Mouse (Mus musculus) left cerebral cortex, postnatal 4 days (tissue): ENCODE measurements around the gene Zfp988. TPM values are rescaled to one million over a fixed set of nuclear protein-coding genes. Genes with fewer than 3 reads are reported as not detected.
"Not testable (repeated sequence)": the region's sequence is repeated elsewhere in the genome, so short reads cannot be mapped to it uniquely, and the experiment has no call there.

Source experiments
- DNase-seq: peaks from one replicate; pipeline ENCODE4 v3.0.0-alpha.2; 2022
- intact Hi-C: fragments of 180-260 bp; cut with DNase I; formaldehyde crosslinking; loops from one replicate; pipeline ENCODE4 v1.15.1; 2025
- total RNA-seq, 2 experiments: library from RNA; stranded (reverse); gene quantifications; 2 replicates each; pipeline ENCODE4 v1.2.3; 2021

Gene Zfp988
- total RNA-seq, 2 experiments from 2014 or later = 0.14 TPM; not detected in 1

DNA sequence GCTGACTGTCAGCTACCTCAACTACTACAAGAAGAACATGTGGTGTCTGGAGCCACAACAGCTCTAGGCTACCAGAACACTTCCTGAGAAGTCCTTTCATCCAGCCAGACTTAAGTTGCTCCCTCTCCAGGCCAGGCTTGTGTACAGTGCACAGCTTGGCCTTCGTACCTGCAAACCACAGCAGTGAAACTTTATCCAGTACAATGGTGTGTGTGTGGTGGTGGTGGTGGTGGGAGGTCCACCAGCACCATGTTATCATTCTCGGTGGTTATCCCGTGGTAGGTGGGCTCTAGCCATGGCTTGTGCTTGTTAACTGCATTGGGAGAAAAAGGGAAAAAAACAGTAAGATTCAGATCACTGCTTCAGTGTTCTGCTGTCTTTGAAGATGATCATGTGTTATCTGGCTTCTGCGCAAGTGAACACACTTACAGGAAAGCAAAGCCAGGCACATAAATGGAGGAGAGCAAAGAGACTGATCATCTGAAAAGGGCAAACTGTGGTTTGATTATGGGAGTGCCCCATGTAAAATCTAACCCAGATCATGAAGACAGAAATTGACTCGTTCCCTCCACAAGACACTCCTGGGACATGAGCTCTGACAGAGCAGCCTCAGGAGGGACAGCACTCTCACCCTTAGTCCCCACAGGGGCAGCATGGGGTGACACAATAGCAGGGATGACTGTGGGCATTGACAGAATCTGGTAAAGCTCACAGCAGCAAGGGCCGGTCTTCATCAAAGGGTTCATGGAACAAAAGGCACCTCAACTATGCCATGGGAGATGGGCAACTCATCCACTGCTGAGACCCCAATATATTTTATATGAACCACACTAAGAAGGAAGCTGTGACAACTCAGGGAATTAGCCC is 37.8 kb downstream of the Zfp988 start:
- DNase-seq, intact Hi-C loops: not testable (repeated sequence)

DNA sequence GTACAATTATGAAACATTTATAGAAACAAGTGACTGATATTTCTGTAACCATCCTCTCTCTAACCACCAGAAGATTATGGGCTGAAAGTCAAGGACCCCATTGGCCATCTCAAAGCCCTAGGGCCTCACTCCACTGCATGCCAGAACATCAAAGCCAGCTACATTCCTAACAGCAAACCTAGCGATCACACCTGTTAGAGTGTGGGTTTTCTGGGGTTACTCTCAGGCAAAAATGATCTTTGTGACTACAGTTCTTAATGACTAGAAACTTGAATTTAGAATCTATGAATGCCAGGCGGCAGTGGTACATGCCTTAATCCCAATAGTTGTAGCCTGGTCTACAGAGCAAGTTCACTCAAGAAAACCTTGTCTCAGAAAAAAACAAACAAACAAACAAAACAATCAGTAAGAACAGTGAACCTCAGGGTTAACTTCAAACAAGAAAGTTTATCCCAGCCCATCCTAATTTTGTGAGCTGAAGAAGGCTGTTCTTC is 39.6 kb downstream of the Zfp988 start:
- intact Hi-C loops, DNase-seq: not testable (repeated sequence)

DNA sequence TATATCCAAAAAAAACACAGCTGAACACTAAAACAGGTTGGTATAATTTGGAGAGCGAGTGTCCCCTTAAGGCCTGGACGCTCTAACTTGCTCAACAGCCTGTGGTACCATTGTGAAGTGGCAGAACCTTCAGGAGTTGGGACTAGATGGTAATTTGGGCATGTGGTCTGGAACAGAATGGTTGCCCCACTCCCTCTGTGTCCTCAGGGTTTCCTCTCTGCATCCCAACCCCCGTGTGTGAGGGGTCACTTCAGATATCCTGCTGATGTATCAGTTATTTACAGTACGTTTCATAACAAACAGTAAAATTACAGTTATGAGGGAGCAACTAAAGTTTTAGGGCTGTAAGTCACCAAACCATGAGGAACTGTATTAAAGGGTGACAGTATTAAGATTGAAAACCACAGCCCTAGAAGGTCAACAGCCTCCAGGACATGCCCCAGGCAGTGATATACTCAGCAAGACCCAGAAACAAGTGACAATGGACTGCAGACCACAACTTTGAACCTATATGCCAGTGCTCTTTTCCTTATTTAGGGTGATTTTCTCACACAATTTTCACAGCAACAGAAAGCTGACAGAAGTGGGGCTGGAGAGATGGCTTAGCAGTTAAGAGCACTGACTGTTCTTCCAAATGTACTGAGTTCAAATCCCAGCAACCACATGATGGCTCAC is 41.0 kb downstream of the Zfp988 start:
- intact Hi-C loops, DNase-seq: not testable (repeated sequence)

DNA sequence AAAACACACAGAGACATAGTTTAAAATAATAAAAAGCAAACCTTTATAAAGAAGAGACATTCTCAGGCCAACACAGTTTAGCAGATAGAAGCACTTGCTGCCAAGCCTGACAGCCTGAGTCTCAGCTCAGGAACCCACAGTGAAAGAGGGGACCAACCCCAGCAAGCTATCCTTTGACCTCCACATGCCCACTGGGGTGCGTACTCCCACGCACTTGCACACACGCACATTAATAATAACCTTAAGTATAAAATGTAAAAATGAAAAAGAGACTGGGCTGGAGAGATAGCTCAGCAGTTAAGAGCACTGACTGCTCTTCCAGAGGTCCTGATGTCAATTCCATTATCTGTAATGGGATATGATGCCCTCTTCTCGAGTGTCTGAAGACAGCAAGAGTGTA is 41.8 kb downstream of the Zfp988 start:
- intact Hi-C loops, DNase-seq: not testable (repeated sequence)

DNA sequence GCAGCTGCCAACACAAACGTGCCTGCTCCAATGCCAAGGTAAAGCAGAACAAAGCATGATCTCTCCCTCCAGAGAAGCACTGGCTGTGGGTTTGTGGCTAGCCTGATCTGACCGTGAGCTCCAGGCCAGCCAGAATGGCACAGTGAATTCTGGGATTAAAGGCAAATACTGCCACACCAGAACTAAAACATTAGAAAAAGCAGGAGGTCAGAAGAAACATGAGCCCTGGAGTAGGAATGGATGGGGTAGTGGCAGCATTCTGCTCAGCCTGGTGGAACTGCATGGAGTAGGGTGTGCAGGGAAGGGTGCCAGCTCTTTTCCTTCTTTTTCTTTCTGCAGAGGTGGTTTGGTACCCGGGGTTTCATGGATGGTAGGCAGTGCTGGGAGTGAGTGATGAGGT is 42.4 kb downstream of the Zfp988 start:
- DNase-seq, intact Hi-C loops: not testable (repeated sequence)

DNA sequence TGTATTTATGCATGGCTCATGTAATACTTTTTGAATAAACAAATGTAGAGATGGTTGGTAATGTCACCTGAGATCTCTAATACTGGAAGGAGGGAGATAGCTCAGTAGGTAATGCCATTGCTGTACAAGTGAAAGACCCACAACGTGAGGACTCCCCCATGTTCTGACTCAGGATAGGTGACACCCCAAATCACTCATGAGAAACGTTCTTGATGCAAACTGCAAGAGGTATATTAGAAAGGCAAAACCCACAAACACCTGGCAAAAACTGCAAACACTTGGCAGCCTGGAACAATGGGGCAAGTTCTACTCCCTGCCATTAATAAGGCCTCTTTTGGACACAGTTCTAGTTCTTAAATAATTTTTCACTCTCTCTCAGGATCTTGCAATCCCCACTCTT is 42.9 kb downstream of the Zfp988 start:
- DNase-seq, intact Hi-C loops: not testable (repeated sequence)

DNA sequence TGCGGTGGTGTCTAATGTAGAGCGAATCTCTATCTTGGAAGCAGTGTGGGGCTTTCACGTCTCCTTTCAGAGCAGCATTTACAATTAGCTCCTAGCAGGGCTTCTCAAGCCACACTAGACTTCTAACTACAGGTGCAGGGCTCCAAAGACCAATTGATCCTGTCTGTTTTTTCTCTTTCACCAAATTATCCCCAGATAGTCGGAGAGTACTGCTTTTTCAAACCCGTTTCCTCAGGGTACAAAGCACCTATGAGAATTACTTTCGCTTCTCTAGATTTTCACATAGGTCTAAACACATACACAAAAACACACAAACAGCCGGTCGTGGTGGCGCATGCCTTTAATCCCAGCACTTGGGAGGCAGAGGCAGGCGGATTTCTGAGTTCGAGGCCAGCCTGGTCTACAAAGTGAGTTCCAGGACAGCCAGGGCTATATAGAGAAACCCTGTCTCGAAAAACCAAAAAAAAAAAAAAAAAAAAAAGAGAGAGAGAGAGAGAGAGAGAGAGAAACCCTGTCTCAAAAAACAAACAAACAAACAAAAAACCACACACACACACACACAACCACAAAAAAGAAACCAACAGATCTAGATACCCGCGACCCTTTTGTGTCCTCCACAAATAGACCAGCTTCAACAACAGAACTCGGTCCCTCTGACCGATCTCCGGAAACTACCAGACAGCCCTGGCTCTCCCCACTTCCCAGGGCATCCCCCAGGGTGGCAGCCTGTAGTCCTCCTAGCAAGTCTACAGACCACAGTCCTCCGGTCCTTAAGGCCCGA is 43.6 kb downstream of the Zfp988 start:
- DNase-seq, intact Hi-C loops: not testable (repeated sequence)

DNA sequence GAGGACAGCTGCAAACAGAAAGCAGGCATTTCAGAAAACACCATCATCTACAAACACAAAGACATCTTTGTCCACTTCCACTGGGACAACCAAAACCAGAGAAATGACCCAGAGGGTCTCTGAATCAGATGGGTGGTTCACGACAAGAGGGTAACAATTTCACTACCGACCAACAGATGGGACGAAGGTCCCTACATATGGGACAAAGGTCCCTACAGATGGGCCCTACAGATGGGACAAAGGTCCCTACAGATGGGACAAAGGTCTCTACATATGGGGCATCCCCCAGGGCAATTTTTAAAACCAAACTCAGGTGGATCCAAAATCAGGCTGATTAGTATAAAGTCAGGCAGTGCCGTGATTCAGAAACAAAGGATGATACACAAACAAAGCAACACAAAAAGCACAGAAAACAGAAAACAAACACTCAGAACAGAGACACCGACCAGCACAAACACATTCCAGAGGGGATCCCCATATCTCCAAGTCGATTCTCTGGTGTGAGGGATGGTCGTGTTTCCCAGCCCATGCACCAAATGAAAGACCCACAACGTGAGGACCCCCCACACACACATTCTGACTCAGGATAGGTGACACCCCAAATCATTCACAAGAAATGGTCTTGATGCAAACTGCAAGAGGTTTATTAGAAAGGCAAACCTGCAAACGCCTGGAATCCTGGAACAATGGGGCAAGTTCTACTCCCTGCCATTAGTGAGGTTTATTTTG is 44.4 kb downstream of the Zfp988 start:
- DNase-seq, intact Hi-C loops: not testable (repeated sequence)

DNA sequence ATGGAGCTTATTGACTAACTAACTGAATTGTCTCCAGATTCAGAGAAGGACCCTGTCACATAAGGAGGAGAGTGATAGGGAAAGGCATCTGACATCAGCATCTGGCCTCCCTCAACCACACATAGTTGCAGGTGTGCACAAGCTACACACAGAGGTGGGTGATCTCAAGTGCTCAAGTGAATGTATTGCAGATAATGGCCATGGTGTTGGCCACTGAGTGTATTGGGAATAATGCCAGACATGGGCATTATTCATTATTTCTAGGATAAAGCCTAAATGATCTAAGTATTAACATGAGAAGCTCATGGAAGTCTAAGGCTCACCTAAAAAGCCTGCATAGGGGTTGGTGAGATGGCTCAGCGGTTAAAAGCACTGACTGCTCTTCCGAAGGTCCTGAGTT is 45.1 kb downstream of the Zfp988 start:
- intact Hi-C loops, DNase-seq: not testable (repeated sequence)

DNA sequence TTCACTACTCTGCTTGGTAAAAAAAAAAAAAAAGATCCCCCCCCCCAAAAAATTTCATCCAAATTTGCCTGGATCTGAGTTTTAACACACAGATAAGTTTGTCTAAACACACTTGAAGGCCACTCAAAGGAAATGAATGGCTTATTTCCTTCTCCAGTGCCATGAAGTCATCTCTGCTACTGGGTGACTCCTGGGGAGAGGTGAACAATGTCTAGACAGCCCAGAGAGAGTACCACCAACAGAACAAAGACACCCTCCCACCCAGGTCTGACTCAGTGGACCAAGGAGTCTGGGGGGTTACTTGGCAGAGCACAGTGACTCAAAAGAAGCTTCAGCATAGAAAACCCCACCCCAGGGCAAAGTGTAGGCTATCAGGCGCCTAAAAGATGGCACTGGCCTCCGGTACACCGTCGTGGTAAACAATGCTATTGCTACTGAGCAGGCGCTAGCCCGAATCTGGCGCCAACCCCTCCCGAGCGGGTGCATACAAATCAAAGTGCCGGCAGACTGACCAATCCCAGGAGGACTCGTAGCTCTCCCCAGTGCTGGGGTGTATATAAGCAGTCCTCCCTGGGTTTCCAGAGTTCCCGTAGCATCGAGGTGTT is 46.0 kb downstream of the Zfp988 start:
- intact Hi-C loops, DNase-seq: not testable (repeated sequence)

DNA sequence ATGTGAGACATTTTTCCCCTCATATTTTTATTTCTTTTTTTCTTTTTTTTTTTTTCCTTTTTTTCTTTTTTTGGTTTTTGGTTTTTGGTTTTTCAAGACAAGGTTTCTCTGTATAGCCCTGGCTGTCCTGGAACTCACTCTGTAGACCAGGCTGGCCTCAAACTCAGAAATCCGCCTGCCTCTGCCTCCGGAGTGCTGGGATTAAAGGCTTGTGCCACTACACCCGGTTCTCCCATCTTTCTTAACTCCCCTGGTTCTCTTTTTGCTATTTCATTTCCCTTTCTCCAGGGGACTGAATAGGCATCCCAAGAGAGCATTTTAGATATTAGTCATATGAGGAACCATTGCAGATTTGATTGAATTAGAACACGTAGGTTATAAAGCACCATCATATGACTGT is 48.2 kb downstream of the Zfp988 start:
- intact Hi-C loops, DNase-seq: not testable (repeated sequence)

DNA sequence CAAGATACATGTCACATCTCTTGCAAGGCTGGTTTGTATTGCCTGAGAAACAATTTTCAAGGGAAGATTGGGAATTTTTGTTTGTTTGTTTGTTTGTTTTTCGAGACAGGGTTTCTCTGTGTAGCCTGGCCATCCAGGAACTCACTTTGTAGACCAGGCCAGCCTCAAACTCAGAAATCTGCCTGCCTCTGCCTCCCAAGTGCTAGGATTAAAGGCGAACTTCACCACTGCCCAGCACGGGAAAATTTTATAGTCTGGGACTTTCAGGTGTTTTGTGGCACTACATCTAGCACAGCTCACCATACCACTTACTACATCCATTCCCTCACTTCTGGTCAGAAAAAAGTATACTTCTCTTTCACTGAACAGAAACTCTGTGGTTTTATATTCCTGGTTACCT is 50.6 kb downstream of the Zfp988 start:
- intact Hi-C loops = not testable (repeated sequence)

DNA sequence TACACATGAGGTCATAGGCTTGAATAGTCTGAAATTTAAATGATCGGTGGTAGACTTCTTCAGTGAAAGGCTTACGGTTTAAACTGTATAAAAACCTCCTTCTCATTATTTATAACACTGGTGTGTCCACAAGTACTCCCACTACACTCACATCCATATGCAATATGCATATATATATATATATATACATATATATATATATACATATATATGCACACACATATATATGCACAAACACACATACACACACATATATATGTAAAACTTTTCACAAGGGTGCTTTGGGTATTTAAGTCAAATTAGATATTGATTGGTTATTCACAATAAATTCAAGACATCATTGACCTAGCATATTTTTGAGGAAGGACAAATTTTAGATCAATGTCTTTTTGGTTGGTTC is 51.7 kb downstream of the Zfp988 start:
- DNase-seq, intact Hi-C loops: not testable (repeated sequence)

More for the DNA sequence above, 50.6 kb downstream of the Zfp988 start:
- DNase-seq = not testable (repeated sequence)

DNA sequence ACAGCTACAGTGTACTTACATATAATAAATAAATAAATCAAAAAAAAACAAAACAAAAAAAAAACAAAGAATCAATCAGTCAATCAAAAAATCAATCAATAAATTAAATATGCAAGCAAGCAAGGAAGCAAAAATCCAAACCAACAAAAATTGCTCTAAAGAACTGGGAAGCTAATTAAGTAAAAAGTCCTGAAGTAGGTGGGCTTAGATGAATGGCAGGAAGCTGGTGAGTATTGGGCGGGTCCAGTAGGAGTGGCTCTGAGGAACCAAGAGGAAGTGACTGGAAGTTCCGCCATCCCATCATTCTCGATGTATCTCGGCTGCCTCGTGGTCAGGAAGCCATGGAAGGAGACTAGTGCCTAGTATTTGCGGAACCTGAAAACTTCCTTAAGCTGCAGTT is 55.5 kb downstream of the Zfp988 start, which contains the start of gene Zfp978:
TSS of gene Zfp978 (plus strand) at position 301 of the 400 bp plus-strand sequence.
- DNase-seq, intact Hi-C loops: not testable (repeated sequence)

DNA sequence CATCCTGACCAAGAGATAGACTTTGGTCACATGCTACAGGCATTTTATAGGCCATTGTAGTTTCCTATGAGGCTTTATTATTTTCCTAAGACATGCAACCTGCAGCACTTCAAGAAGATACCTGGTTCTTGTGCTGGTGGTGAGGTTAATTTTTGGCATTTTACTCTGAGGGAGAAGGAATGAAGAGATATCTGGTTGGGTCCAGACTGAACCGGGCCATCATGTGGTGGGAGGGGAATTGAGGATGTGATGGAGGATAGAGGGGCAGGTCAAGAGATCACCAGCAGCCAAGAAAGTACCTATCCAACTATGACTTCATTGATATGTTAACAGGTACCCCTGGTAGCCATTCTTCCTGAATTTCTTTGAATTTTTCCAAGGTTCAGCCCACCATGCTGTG is 56.4 kb downstream of the Zfp988 start:
- DNase-seq, intact Hi-C loops: not testable (repeated sequence)

DNA sequence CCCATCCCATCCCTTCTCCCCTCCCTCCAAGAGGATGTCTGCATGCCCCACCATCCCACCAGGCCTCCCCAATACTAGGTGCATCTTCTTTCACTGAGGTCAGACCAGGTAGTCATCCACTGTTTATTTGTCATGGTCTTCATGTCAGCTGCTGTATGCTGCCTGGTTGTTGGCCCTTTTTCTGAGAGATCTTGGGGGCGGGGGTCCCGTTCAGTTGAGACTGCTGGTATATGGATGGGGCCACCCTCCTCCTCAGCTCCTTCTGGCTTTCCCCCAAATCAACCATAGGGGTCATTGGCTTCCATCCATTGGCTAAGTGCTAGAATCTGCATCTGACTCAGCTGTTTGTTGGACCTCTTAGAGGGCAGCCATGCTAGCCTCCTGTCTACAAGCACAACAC is 64.1 kb downstream of the Zfp988 start:
- intact Hi-C loops, DNase-seq: not testable (repeated sequence)

DNA sequence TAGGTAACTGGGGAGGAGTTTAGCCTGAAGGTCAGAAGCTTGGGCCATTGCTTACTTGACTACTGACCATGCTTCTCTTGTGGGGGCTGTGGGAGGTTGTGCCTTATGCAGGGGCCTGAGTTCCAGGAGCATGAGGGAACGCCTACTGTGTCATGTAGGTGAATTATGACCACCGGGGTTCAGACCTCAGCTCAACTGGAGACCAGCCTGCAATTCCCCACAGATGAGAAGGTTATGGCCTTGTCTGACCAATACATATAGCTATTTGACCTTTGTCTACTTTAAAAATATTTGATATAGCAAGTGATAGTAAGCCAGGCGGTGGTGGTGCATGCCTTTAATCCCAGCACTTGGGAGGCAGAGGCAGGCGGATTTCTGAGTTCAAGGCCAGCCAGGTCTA is 77.7 kb downstream of the Zfp988 start:
- DNase-seq, intact Hi-C loops: not testable (repeated sequence)
